ENCODE assay signal across 10 mouse cellular contexts in genomic region chr8:62952481-62952880, GRCm38 (mm10). TPM values are rescaled to one million over a fixed set of nuclear protein-coding genes. Genes with fewer than 3 reads are reported as not detected.
DNase-seq lines count a peak whose midpoint lies in the region; ATAC-seq and TF ChIP-seq lines count a peak whose summit lies in the region.
"Had no signal": no experiment of that assay in that cellular context is flagged by ENCODE, and none has a peak within 500 bp of the region (broad histone marks: within the 10 kb centered on the region; RNA-seq: fewer than 3 reads in every experiment).

No protein-coding gene starts in this region.

- 17% methylated on average over 3 of the region's 3 CpGs for WGBS in heart, embryonic 12.5 days
- WGBS in forebrain, embryonic 10.5 days: 19% methylated on average over 3 of the region's 3 CpGs
- 7% methylated on average over 3 of the region's 3 CpGs for WGBS in neural tube, embryonic 13.5 days

- no peak for DNase-seq in heart, postnatal 14 days
- DNase-seq in forebrain, embryonic 10.5 days (ENCODE audit: extremely low spot score, low spot score): no peak
- peak in 1 of 2 experiments; percentile 18 for DNase-seq in layer of hippocampus, adult 2 months (ENCODE audit: low spot score in 2 of 2)
- no peak for DNase-seq in ovary, postnatal 14 days (ENCODE audit: low spot score)
- DNase-seq in spleen, adult 12 weeks (ENCODE audit: low spot score): no peak
- DNase-seq: adrenal gland, postnatal 14 days; heart, adult 11 months had no signal

- peak overlapping the region; percentile 100 for H3K4me2 ChIP-seq in heart, embryonic 12.5 days
- H3K4me2 ChIP-seq in neural tube, embryonic 13.5 days: peak overlapping the region; percentile 76

- peaks cover 9% of the 10 kb centered on the region; the same call in 1 of the 2 replicates for H3K4me1 ChIP-seq in heart, embryonic 12.5 days (replicated peaks)
- peaks cover 15% of the 10 kb centered on the region for H3K4me1 ChIP-seq in forebrain, embryonic 10.5 days
- peaks cover 14% of the 10 kb centered on the region; the same call in 1 of the 2 replicates for H3K4me1 ChIP-seq in neural tube, embryonic 13.5 days (replicated peaks)

- no peak for ATAC-seq in heart, embryonic 12.5 days (ENCODE audit: insufficient number of reproducible peaks, low FRiP score)
- ATAC-seq in neural tube, embryonic 13.5 days (ENCODE audit: low read depth): peak; percentile 55
- no peak for ATAC-seq in erythroid progenitor cell, adult 5-6 weeks (replicated peaks; ENCODE audit: low FRiP score, poor library complexity, severe bottlenecking)

- peaks cover 17% of the 10 kb centered on the region for H3K27me3 ChIP-seq in heart, embryonic 12.5 days (replicated peaks)
- H3K27me3 ChIP-seq in forebrain, embryonic 10.5 days (ENCODE audit: poor library complexity, severe bottlenecking): peaks cover 32% of the 10 kb centered on the region
- no peaks in the 10 kb centered on the region for H3K27me3 ChIP-seq in neural tube, embryonic 13.5 days

- no peak overlapping the region for H3K9ac ChIP-seq in heart, embryonic 12.5 days
- H3K9ac ChIP-seq in neural tube, embryonic 13.5 days: peak overlapping the region; percentile 91

- H3K4me3 ChIP-seq in heart, embryonic 12.5 days: no peak overlapping the region
- peak overlapping the region; percentile 69; the same call in 1 of the 2 replicates for H3K4me3 ChIP-seq in forebrain, embryonic 10.5 days
- H3K4me3 ChIP-seq in layer of hippocampus, adult 2 months: peak overlapping the region; percentile 64
- H3K4me3 ChIP-seq in neural tube, embryonic 13.5 days: peak overlapping the region; percentile 70

- H3K27ac ChIP-seq in heart, embryonic 12.5 days (ENCODE audit: poor library complexity, severe bottlenecking): no peak overlapping the region
- no peak overlapping the region for H3K27ac ChIP-seq in forebrain, embryonic 10.5 days
- peak overlapping the region; percentile 86 for H3K27ac ChIP-seq in layer of hippocampus, adult 2 months
- peak overlapping the region; percentile 91 for H3K27ac ChIP-seq in neural tube, embryonic 13.5 days (replicated peaks)

- no peaks in the 10 kb centered on the region for H3K9me3 ChIP-seq in heart, embryonic 12.5 days (replicated peaks)
- H3K9me3 ChIP-seq in forebrain, embryonic 10.5 days: no peaks in the 10 kb centered on the region
- no peaks in the 10 kb centered on the region for H3K9me3 ChIP-seq in neural tube, embryonic 13.5 days

- intact Hi-C loops in heart, postnatal 14 days (cut with DNase I): no loop called here

- H3K36me3 ChIP-seq in heart, embryonic 12.5 days: no peaks in the 10 kb centered on the region
- H3K36me3 ChIP-seq in forebrain, embryonic 10.5 days (replicated peaks): no peaks in the 10 kb centered on the region
- no peaks in the 10 kb centered on the region for H3K36me3 ChIP-seq in neural tube, embryonic 13.5 days

- no peak for TF ChIP-seq CTCF in layer of hippocampus, adult 2 months (conservative IDR thresholded peaks at IDR 0.05)

RNA-seq across cellular contexts. Expression of gene Spock3, which starts 1.7 kb away (rescaled TPM):
- polyA plus RNA-seq in heart, embryonic 12.5 days (2016; fragmentation: Nextera tagmentation; extraction: Ambion mirVana): 2.0 and 2.7 TPM in 2 replicates
- under 1 TPM; 0.12 to 0.17 TPM for total RNA-seq in heart, postnatal 14 days (2021)
- 1.5 and 2.0 TPM in 2 replicates for polyA plus RNA-seq in forebrain, embryonic 10.5 days (2016; fragmentation: Nextera tagmentation; extraction: Ambion mirVana)
- total RNA-seq in layer of hippocampus, adult 2 months (2021): 10 to 100 TPM; 56.5 to 60.8 TPM
- 89.1 and 90.2 TPM in 2 replicates for polyA plus RNA-seq in neural tube, embryonic 13.5 days (2015; fragmentation: Nextera tagmentation; extraction: Ambion mirVana)
- not detected in 2 replicates for total RNA-seq in erythroid progenitor cell, adult 5-6 weeks (2015; ENCODE audit: low replicate concordance)
- not detected in 2 replicates for total RNA-seq in erythroid progenitor cell, adult 5-6 weeks (2017; ENCODE audit: low replicate concordance)

Comparison
In these comparisons a context has a peak if more than half of its experiments do, and no peak if none do; other contexts are left out.
1. H3K27ac ChIP-seq: peak in layer of hippocampus, adult 2 months (single experiment) and neural tube, embryonic 13.5 days (single experiment); none in heart, embryonic 12.5 days (single experiment) and forebrain, embryonic 10.5 days (single experiment).
2. RNA of gene Spock3, which starts 1.7 kb away (total RNA-seq): 56.5 to 60.8 TPM in layer of hippocampus, adult 2 months; 0.12 to 0.17 TPM in heart, postnatal 14 days and not detected in erythroid progenitor cell, adult 5-6 weeks; every median in the first group is over 10 times any median in the second.